Mouse (Mus musculus): ENCODE measurements around the gene Gng13.
A peak's percentile ranks its signal among the peaks of the same experiment; 100 is the strongest.

Gene Gng13

GRCm38 (mm10) chr17:25716711-25717637, at the start of gene Gng13:
Gene Gng13 (plus strand): TSS chr17:25717171.
- no peak for DNase-seq (ENCODE audit: low read depth, low spot score)

GRCm38 (mm10) chr17:25668481-25669055, 48.4 kb upstream of the Gng13 start:
- DNase-seq (ENCODE audit: low read depth, low spot score) = no peak

GRCm38 (mm10) chr17:25672982-25673381, 44.0 kb upstream of the Gng13 start:
- no peak for DNase-seq (ENCODE audit: low read depth, low spot score)

GRCm38 (mm10) chr17:25677969-25678368, 39.0 kb upstream of the Gng13 start:
- no peak for DNase-seq (ENCODE audit: low read depth, low spot score)

- DNase-seq (ENCODE audit: low read depth, low spot score) = peak; percentile 54
Measured at GRCm38 (mm10) chr17:25679818-25680217, 37.2 kb upstream of the Gng13 start.

GRCm38 (mm10) chr17:25681636-25682035, 35.3 kb upstream of the Gng13 start:
- no peak for DNase-seq (ENCODE audit: low read depth, low spot score)

- DNase-seq (ENCODE audit: low read depth, low spot score) = no peak
Measured at GRCm38 (mm10) chr17:25686323-25686722, 30.6 kb upstream of the Gng13 start.

- DNase-seq (ENCODE audit: low read depth, low spot score) = no peak
Measured at GRCm38 (mm10) chr17:25688922-25689321, 28.0 kb upstream of the Gng13 start.

GRCm38 (mm10) chr17:25696263-25696662, 20.7 kb upstream of the Gng13 start:
- no peak for DNase-seq (ENCODE audit: low read depth, low spot score)

- DNase-seq (ENCODE audit: low read depth, low spot score) = peak; percentile 42
Measured at GRCm38 (mm10) chr17:25698446-25698845, 18.5 kb upstream of the Gng13 start.

- no peak for DNase-seq (ENCODE audit: low read depth, low spot score)
Measured at GRCm38 (mm10) chr17:25700863-25701496, 16.0 kb upstream of the Gng13 start.

GRCm38 (mm10) chr17:25709994-25710393, 7.0 kb upstream of the Gng13 start:
- no peak for DNase-seq (ENCODE audit: low read depth, low spot score)

GRCm38 (mm10) chr17:25711136-25711535, 5.8 kb upstream of the Gng13 start:
- no peak for DNase-seq (ENCODE audit: low read depth, low spot score)

GRCm38 (mm10) chr17:25715627-25716026, 1.3 kb upstream of the Gng13 start:
- DNase-seq (ENCODE audit: low read depth, low spot score) = no peak

- no peak for DNase-seq (ENCODE audit: low read depth, low spot score)
Measured at GRCm38 (mm10) chr17:25716130-25716529, 841 bp upstream of the Gng13 start.

GRCm38 (mm10) chr17:25717691-25718090, 720 bp downstream of the Gng13 start:
- DNase-seq (ENCODE audit: low read depth, low spot score) = no peak

GRCm38 (mm10) chr17:25721476-25721875, 4.5 kb downstream of the Gng13 start:
- DNase-seq (ENCODE audit: low read depth, low spot score) = no peak

- no peak for DNase-seq (ENCODE audit: low read depth, low spot score)
Measured at GRCm38 (mm10) chr17:25723470-25723869, 6.5 kb downstream of the Gng13 start.

GRCm38 (mm10) chr17:25723919-25724318, 6.9 kb downstream of the Gng13 start:
- DNase-seq (ENCODE audit: low read depth, low spot score) = no peak

- no peak for DNase-seq (ENCODE audit: low read depth, low spot score)
Measured at GRCm38 (mm10) chr17:25725264-25725663, 8.3 kb downstream of the Gng13 start.

- peak; percentile 99 for DNase-seq (ENCODE audit: low read depth, low spot score)
Measured at GRCm38 (mm10) chr17:25727265-25728008, 10.5 kb downstream of the Gng13 start, which contains the start of the genes Chtf18 and Rpusd1. Gene Chtf18 (minus strand): TSS chr17:25727419. Gene Rpusd1 (plus strand): TSS chr17:25727670.

- no peak for DNase-seq (ENCODE audit: low read depth, low spot score)
Measured at GRCm38 (mm10) chr17:25728009-25728270, 11.0 kb downstream of the Gng13 start.
